Mouse (Mus musculus): ENCODE measurements around the gene Map2k3. TPM values are rescaled to one million over a fixed set of nuclear protein-coding genes. Genes with fewer than 3 reads are reported as not detected.

Map2k3 gene
- 65.6 and 72.1 TPM in 2 replicates for polyA plus RNA-seq (2015; fragmentation: Nextera tagmentation; extraction: Ambion mirVana)

DNA sequence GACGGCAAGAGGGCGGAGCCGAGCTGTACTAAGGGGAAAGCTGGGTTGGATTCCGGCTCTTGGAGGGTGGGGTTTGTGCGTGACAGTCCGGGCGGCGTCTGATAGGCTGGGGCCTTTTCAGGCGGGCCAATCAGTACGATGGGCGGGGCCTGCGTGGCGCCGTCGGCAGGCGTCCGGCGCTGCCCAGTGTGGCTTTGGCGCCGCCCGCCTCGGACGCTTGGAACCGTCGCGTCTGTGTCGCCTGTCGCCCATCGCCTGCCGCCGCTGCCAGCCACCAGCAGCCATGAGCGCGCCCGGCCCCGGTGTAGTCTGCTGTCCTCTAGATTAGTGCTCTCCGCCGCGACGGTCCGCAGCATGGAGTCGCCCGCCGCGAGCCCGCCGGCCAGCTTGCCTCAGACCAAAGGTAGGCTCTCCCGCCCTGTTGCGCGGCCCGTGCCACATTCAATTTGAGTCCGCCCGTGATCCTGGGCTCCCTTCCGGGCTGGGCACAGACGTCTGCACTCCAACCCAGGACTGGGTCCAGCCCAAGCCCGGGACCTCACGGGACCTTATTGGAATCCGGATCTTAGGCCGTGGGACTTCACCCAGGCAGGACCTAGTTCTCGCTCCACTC is at the start of gene Map2k3:
TSS of gene Map2k3 (plus strand) at position 165 of the 613 bp plus-strand sequence.

DNA sequence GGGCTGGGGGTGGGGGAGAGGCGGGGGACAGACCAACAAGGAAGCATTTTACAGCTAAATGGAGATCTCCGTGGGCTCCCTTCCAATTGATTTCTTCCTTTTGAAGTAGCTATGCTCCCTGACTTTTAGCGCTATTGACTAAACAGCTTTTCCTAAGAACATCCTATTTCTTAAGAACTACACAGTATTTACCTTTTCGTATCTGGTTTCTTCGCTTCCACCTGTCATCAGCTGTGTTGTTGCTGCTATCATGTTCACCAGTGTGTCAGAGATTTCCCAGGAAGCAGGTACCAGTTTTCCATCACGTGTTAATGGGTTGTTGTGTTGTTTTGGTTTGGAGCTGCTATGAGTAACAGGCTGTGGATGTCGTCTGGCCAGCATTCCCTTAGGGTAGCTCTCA is 17.3 kb upstream of the Map2k3 start, which contains the start of gene Natd1:
TSS of gene Natd1 (minus strand) at position 260 of the 400 bp plus-strand sequence.

Other genes starting within 250 kb of the Map2k3 start
- gene Llgl1, start 232.3 kb upstream of the Map2k3 start, polyA plus RNA-seq (2015; fragmentation: Nextera tagmentation; extraction: Ambion mirVana) = 15.4 and 17.7 TPM in 2 replicates
- 78.7 and 84.4 TPM in 2 replicates for gene Flii, start 204.8 kb upstream of the Map2k3 start, polyA plus RNA-seq (2015; fragmentation: Nextera tagmentation; extraction: Ambion mirVana)
- 11.0 and 12.1 TPM in 2 replicates for gene Mief2, start 203.6 kb upstream of the Map2k3 start, polyA plus RNA-seq (2015; fragmentation: Nextera tagmentation; extraction: Ambion mirVana)
- gene Top3a, start 154.7 kb upstream of the Map2k3 start, polyA plus RNA-seq (2015; fragmentation: Nextera tagmentation; extraction: Ambion mirVana) = 4.5 and 4.6 TPM in 2 replicates
- gene Smcr8, start 154.5 kb upstream of the Map2k3 start, polyA plus RNA-seq (2015; fragmentation: Nextera tagmentation; extraction: Ambion mirVana) = 1.9 and 2.4 TPM in 2 replicates
- 14.4 and 16.0 TPM in 2 replicates for gene Shmt1, start 120.3 kb upstream of the Map2k3 start, polyA plus RNA-seq (2015; fragmentation: Nextera tagmentation; extraction: Ambion mirVana)
- gene Dhrs7b, start 101.4 kb upstream of the Map2k3 start, polyA plus RNA-seq (2015; fragmentation: Nextera tagmentation; extraction: Ambion mirVana) = 24.5 and 25.9 TPM in 2 replicates
- gene Tmem11, start 52.8 kb upstream of the Map2k3 start, polyA plus RNA-seq (2015; fragmentation: Nextera tagmentation; extraction: Ambion mirVana) = 44.7 and 47.3 TPM in 2 replicates
- gene Natd1, start 17.3 kb upstream of the Map2k3 start, polyA plus RNA-seq (2015; fragmentation: Nextera tagmentation; extraction: Ambion mirVana) = 11.6 and 13.4 TPM in 2 replicates
- gene Kcnj12, start 90.5 kb downstream of the Map2k3 start, polyA plus RNA-seq (2015; fragmentation: Nextera tagmentation; extraction: Ambion mirVana) = 1.9 and 2.3 TPM in 2 replicates
- gene Tnfrsf13b, start 194.7 kb downstream of the Map2k3 start, polyA plus RNA-seq (2015; fragmentation: Nextera tagmentation; extraction: Ambion mirVana) = 1.7 and 3.0 TPM in 2 replicates
- gene Usp22, start 243.0 kb downstream of the Map2k3 start, polyA plus RNA-seq (2015; fragmentation: Nextera tagmentation; extraction: Ambion mirVana) = 31.5 and 32.3 TPM in 2 replicates